Mouse (Mus musculus) adrenal gland, adult 10 weeks (tissue): ENCODE measurements around the gene Olfr995. TPM values are rescaled to one million over a fixed set of nuclear protein-coding genes. Genes with fewer than 3 reads are reported as not detected.

Experiments used
- polyA plus RNA-seq: library from polyadenylated mRNA; stranded (reverse); fragments of 350-450 nt; fragmentation: Illumina TruSeq; extraction: RNeasy Lipid Tissue Mini Kit (QIAGEN cat#74804); gene quantifications from one replicate; pipeline ENCODE4 v1.2.3, GENCODE M21; 2014; ENCODE audit warnings: low read depth, low replicate concordance

Gene Olfr995
- not detected for polyA plus RNA-seq

GRCm38 (mm10) chr2:85443539-85443938 lies at the start of gene Olfr995:
Gene Olfr995 (minus strand): TSS chr2:85443639.

GRCm38 (mm10) chr2:85436351-85436750 lies 7.1 kb downstream of the Olfr995 start, which contains the start of gene Olfr994:
Gene Olfr994 (minus strand): TSS chr2:85436451.

GRCm38 (mm10) chr2:85414777-85415176 lies 28.7 kb downstream of the Olfr995 start, which contains the start of gene Olfr993:
Gene Olfr993 (minus strand): TSS chr2:85414877.

GRCm38 (mm10) chr2:85409369-85409768 lies 34.1 kb downstream of the Olfr995 start, which contains the start of gene Olfr992:
Gene Olfr992 (minus strand): TSS chr2:85409469.

Other genes starting within 250 kb of the Olfr995 start
- gene Lrrc55, start 246.4 kb downstream of the Olfr995 start, polyA plus RNA-seq = 60.4 TPM
- gene Olfr987, start 104.3 kb downstream of the Olfr995 start, polyA plus RNA-seq = not detected
- not detected for gene Olfr988, start 80.4 kb downstream of the Olfr995 start, polyA plus RNA-seq
- not detected for gene Olfr992, start 34.2 kb downstream of the Olfr995 start, polyA plus RNA-seq
- gene Olfr993, start 28.8 kb downstream of the Olfr995 start, polyA plus RNA-seq = not detected
- gene Olfr994, start 7.2 kb downstream of the Olfr995 start, polyA plus RNA-seq = not detected
- 0.64 TPM for gene 4833423E24Rik, start 75.4 kb upstream of the Olfr995 start, polyA plus RNA-seq
- not detected for gene Olfr996, start 135.6 kb upstream of the Olfr995 start, polyA plus RNA-seq
- not detected for gene Olfr998, start 145.3 kb upstream of the Olfr995 start, polyA plus RNA-seq
- gene Olfr1000, start 168.3 kb upstream of the Olfr995 start, polyA plus RNA-seq = not detected
- not detected for gene Olfr1002, start 207.1 kb upstream of the Olfr995 start, polyA plus RNA-seq
- not detected for gene Olfr154, start 220.8 kb upstream of the Olfr995 start, polyA plus RNA-seq
- gene Olfr1006, start 235.1 kb upstream of the Olfr995 start, polyA plus RNA-seq = not detected
- not detected for gene Olfr1008, start 245.8 kb upstream of the Olfr995 start, polyA plus RNA-seq